Mouse (Mus musculus) thymus, postnatal 10 days (tissue): ENCODE results near the gene Padi1.

Experiments used
- DNase-seq, 2 experiments: peaks; one replicate each; pipeline ENCODE4 v3.0.0; 2021; ENCODE audit warnings: low spot score in 2 of 2

The Padi1 gene

GRCm38 (mm10) chr4:140784292-140784945, 61.2 kb downstream of the Padi1 start:
- DNase-seq: no peak

GRCm38 (mm10) chr4:140782821-140783220, 62.8 kb downstream of the Padi1 start:
- no peak for DNase-seq

DNA sequence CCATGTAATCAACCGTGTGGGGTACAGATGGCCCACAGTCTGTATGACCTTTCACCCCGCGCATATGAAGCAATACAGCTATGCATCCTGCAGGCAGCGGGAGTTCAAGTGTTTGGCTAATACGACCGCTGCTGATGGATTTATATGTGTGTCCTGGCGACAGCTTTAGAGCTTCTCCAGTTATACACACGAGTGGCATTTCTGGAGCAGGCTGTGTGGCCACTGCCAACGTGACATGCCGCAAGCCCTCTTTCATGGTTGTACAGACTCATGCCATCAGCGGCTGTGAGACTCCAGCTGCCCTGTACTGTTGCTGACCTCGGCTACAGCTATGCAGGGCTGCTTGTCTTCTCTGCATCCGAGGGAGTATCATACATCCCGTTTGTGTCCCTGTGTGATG, 65.1 kb downstream of the Padi1 start:
- DNase-seq: no peak

GRCm38 (mm10) chr4:140779803-140780397, 65.7 kb downstream of the Padi1 start:
- DNase-seq: no peak

GRCm38 (mm10) chr4:140776623-140777022, 69.0 kb downstream of the Padi1 start:
- DNase-seq: no peak

DNA sequence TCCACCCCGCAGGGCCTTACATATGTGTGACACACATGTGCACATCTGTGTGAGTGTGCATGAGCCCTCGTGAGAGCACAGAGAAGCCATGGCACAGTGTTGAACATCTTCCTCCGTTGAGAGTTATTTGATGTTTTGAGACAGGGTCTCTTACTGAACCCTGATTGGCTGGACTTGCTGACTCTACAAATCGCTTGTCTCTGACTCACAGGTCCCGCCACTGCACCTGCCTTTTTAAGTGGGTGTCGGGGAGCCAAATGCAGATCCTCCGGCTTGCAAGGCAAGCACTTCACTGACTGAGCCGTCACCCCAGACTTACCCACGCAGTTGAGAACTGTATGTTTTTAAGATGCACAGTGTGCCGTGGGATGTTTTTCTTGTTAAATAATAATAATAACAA, 69.7 kb downstream of the Padi1 start:
- DNase-seq: peak; percentile 65 to 76

GRCm38 (mm10) chr4:140774893-140775292, 70.7 kb downstream of the Padi1 start:
- DNase-seq: peak; percentile 63 to 81

- DNase-seq: no peak
Observed at GRCm38 (mm10) chr4:140774025-140774800, 71.4 kb downstream of the Padi1 start, which contains the start of gene Padi4. Padi4 (minus strand) TSS chr4:140774236.

- no peak for DNase-seq
Observed at GRCm38 (mm10) chr4:140771091-140771490, 74.5 kb downstream of the Padi1 start.

DNA sequence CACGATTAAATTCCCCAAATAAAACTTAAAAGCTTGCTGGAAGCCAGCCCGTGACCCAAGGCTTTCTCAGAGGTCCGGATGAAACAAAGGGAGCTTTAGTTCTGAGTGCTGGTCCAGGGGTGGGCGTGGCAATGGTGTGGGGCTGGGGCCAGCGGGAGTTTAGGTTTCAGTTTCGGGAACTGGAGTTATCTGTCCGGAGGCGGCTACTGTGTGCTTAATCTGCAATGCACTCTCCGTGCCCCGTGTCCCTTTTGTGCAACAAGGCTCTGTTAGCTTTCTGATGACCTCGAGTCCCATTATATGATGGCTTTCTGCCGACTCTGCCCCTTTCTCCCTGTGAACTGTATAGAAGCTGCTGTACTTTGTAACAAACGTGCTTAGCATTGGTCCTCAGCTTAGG, 75.1 kb downstream of the Padi1 start:
- DNase-seq: no peak

GRCm38 (mm10) chr4:140768973-140769372, 76.6 kb downstream of the Padi1 start:
- no peak for DNase-seq

DNA sequence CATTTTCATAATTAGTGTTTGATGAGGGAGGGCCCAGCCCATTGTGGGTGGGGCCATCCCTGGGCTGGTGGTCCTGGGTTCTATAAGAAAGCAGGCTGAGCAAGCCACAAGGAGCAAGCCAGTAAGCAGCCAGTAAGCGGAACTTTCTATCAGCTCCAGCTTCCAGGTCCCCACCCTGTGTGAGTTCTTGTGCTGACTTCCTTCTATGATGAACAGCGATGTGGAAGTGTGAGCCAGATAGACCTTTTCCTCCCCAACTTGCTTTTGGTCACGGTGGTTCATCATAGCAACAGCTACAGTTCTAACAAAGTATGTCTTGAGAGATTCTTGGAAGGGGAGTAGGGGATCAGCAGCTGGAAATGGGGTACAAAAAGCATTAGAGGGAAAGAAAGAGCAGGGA, 79.6 kb downstream of the Padi1 start:
- no peak for DNase-seq

DNA sequence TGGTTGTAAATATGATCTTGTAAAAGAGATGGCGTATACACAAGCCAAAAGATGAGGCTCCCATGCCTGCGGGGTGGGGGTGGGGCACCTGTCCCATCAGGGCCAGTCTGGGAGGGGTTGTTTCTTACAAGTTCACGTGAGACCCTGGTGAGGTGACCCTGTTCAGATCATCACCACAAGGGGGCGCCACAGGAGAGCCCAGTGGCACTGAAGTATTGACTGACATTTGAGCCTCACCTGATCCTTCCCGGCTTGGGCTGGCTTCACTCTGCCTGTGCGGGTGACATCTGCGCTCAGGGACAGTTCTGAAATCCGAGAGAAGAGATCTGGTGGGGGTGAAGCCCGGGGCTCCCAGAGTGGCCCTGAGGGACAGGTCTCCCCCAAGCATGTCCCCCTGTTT, 82.4 kb downstream of the Padi1 start:
- DNase-seq: peak; percentile 71 to 90
